Mouse (Mus musculus): ENCODE data around the gene Gm1043. TPM values are rescaled to one million over a fixed set of nuclear protein-coding genes. Genes with fewer than 3 reads are reported as not detected.
A peak's percentile ranks its signal among the peaks of the same experiment; 100 is the strongest.

The Gm1043 gene
- polyA plus RNA-seq (2012; rRNA removed), result 3.6 and 4.3 TPM in 2 replicates

GRCm38 (mm10) chr5:37085241-37085640, at the start of gene Gm1043:
TSS of gene Gm1043 (plus strand) at chr5:37085370.
- no peak for DNase-seq
- no peak within 1 kb of the TSS for H3K27ac ChIP-seq (ENCODE audit: control insufficient read depth, insufficient read depth, low read length)
- peaks cover 42% of the 10 kb centered on the region for H3K4me1 ChIP-seq (replicated peaks; ENCODE audit: control insufficient read depth, insufficient read depth, low read length)
- TF ChIP-seq CTCF (IDR thresholded peaks at IDR 0.05; ENCODE audit: borderline replicate concordance, control insufficient read depth, extremely low read depth, insufficient read depth, low read length, poor library complexity) (no peak), POLR2A (IDR thresholded peaks at IDR 0.05; ENCODE audit: control insufficient read depth, extremely low read depth, insufficient read depth, low read length, poor library complexity) (no peak)
- H3K27me3 ChIP-seq (ENCODE audit: control insufficient read depth, insufficient read depth, low read length), result no peaks in the 10 kb centered on the region
- peaks cover 28% of the 10 kb centered on the region for H3K36me3 ChIP-seq (ENCODE audit: control insufficient read depth, insufficient read depth, low read length)
- H3K4me3 ChIP-seq (ENCODE audit: control insufficient read depth, insufficient read depth, low read length), result no peak within 1 kb of the TSS
- WGBS, result 96% methylated on average over 16 of the region's 16 CpGs

DNA sequence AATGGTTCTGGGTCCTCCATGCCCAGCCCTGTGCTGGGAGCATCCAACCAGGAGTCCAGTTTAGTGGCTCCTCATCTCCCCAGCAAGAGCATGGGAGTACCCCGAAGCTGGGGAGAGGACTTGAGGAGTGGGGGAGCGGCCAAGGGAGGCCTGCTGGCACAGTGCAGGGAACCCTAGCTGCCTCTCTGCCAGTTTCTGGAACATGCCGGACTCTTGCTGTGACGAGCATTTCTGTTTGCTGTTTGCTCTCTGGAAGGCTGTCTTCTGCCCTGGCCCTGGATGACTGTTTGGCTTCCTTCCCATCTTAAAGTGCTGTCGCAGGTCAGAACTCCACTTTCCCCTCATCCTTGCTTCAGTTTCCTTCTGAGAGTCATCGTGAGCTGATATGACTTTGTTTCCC, 49.3 kb upstream of the Gm1043 start:
- WGBS, result 95% methylated on average over 6 of the region's 6 CpGs
- Histone ChIP-seq H3K27ac (ENCODE audit: control insufficient read depth, insufficient read depth, low read length) (no peak overlapping the region), H3K4me3 (ENCODE audit: control insufficient read depth, insufficient read depth, low read length) (no peak overlapping the region), H3K4me1 (replicated peaks; ENCODE audit: control insufficient read depth, insufficient read depth, low read length) (peaks cover 8% of the 10 kb centered on the region; the same call in 1 of the 2 replicates), H3K27me3 (ENCODE audit: control insufficient read depth, insufficient read depth, low read length) (no peaks in the 10 kb centered on the region), H3K36me3 (ENCODE audit: control insufficient read depth, insufficient read depth, low read length) (no peaks in the 10 kb centered on the region)
- TF ChIP-seq POLR2A (IDR thresholded peaks at IDR 0.05; ENCODE audit: control insufficient read depth, extremely low read depth, insufficient read depth, low read length, poor library complexity), result no peak
- no peak for TF ChIP-seq CTCF (IDR thresholded peaks at IDR 0.05; ENCODE audit: borderline replicate concordance, control insufficient read depth, extremely low read depth, insufficient read depth, low read length, poor library complexity)
- DNase-seq, result no peak

GRCm38 (mm10) chr5:37036884-37037283, 48.3 kb upstream of the Gm1043 start:
- peaks cover 15% of the 10 kb centered on the region for H3K4me1 ChIP-seq (replicated peaks; ENCODE audit: control insufficient read depth, insufficient read depth, low read length)
- DNase-seq, result no peak
- TF ChIP-seq CTCF (IDR thresholded peaks at IDR 0.05; ENCODE audit: borderline replicate concordance, control insufficient read depth, extremely low read depth, insufficient read depth, low read length, poor library complexity), result no peak
- TF ChIP-seq POLR2A (IDR thresholded peaks at IDR 0.05; ENCODE audit: control insufficient read depth, extremely low read depth, insufficient read depth, low read length, poor library complexity), result no peak
- 50% methylated on average over 3 of the region's 3 CpGs for WGBS
- no peaks in the 10 kb centered on the region for H3K27me3 ChIP-seq (ENCODE audit: control insufficient read depth, insufficient read depth, low read length)
- H3K36me3 ChIP-seq (ENCODE audit: control insufficient read depth, insufficient read depth, low read length), result no peaks in the 10 kb centered on the region
- H3K27ac ChIP-seq (ENCODE audit: control insufficient read depth, insufficient read depth, low read length), result no peak overlapping the region
- no peak overlapping the region for H3K4me3 ChIP-seq (ENCODE audit: control insufficient read depth, insufficient read depth, low read length)

- no peaks in the 10 kb centered on the region for H3K27me3 ChIP-seq (ENCODE audit: control insufficient read depth, insufficient read depth, low read length)
- no peak overlapping the region for H3K27ac ChIP-seq (ENCODE audit: control insufficient read depth, insufficient read depth, low read length)
- 82% methylated on average over 6 of the region's 6 CpGs for WGBS
- peaks cover 35% of the 10 kb centered on the region for H3K4me1 ChIP-seq (replicated peaks; ENCODE audit: control insufficient read depth, insufficient read depth, low read length)
- DNase-seq, result no peak
- H3K4me3 ChIP-seq (ENCODE audit: control insufficient read depth, insufficient read depth, low read length), result no peak overlapping the region
- H3K36me3 ChIP-seq (ENCODE audit: control insufficient read depth, insufficient read depth, low read length), result no peaks in the 10 kb centered on the region
- TF ChIP-seq POLR2A (IDR thresholded peaks at IDR 0.05; ENCODE audit: control insufficient read depth, extremely low read depth, insufficient read depth, low read length, poor library complexity) (no peak), CTCF (IDR thresholded peaks at IDR 0.05; ENCODE audit: borderline replicate concordance, control insufficient read depth, extremely low read depth, insufficient read depth, low read length, poor library complexity) (no peak)
These were observed 45.3 kb upstream of the Gm1043 start for GRCm38 (mm10) chr5:37039908-37040307.

GRCm38 (mm10) chr5:37040711-37041110, 44.5 kb upstream of the Gm1043 start:
- no peak overlapping the region for H3K27ac ChIP-seq (ENCODE audit: control insufficient read depth, insufficient read depth, low read length)
- H3K27me3 ChIP-seq (ENCODE audit: control insufficient read depth, insufficient read depth, low read length), result no peaks in the 10 kb centered on the region
- peaks cover 42% of the 10 kb centered on the region for H3K4me1 ChIP-seq (replicated peaks; ENCODE audit: control insufficient read depth, insufficient read depth, low read length)
- TF ChIP-seq CTCF (IDR thresholded peaks at IDR 0.05; ENCODE audit: borderline replicate concordance, control insufficient read depth, extremely low read depth, insufficient read depth, low read length, poor library complexity) (no peak), POLR2A (IDR thresholded peaks at IDR 0.05; ENCODE audit: control insufficient read depth, extremely low read depth, insufficient read depth, low read length, poor library complexity) (no peak)
- DNase-seq, result no peak
- WGBS, result 27% methylated on average over 9 of the region's 9 CpGs
- H3K36me3 ChIP-seq (ENCODE audit: control insufficient read depth, insufficient read depth, low read length), result no peaks in the 10 kb centered on the region
- H3K4me3 ChIP-seq (ENCODE audit: control insufficient read depth, insufficient read depth, low read length), result no peak overlapping the region

DNA sequence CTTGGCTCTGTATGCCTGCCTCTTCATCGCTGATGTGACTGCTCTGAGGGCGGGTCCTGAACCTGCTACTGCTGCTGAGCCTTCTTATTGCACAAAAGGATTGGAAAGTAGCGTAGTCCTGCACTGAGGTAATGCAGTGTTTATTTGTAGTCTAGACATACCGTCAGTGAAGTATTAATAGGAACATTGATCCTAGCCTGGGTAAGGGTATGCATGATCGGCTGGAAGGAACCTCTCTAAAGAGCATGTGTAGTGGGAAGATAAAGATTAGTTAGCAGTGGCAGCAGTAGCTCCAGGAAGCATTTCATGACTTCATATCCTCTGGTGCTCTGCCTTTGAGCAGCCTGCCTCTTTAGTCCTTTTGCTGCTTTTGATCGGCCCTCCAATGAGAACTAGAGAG, 43.5 kb upstream of the Gm1043 start:
- H3K4me1 ChIP-seq (replicated peaks; ENCODE audit: control insufficient read depth, insufficient read depth, low read length), result peaks cover 51% of the 10 kb centered on the region
- no peak overlapping the region for H3K4me3 ChIP-seq (ENCODE audit: control insufficient read depth, insufficient read depth, low read length)
- H3K27me3 ChIP-seq (ENCODE audit: control insufficient read depth, insufficient read depth, low read length), result no peaks in the 10 kb centered on the region
- peak overlapping the region; percentile 62; the same call in 1 of the 2 replicates for H3K27ac ChIP-seq (ENCODE audit: control insufficient read depth, insufficient read depth, low read length)
- WGBS, result 49% methylated on average over 6 of the region's 6 CpGs
- DNase-seq, result no peak
- no peak for TF ChIP-seq CTCF (IDR thresholded peaks at IDR 0.05; ENCODE audit: borderline replicate concordance, control insufficient read depth, extremely low read depth, insufficient read depth, low read length, poor library complexity)
- TF ChIP-seq POLR2A (IDR thresholded peaks at IDR 0.05; ENCODE audit: control insufficient read depth, extremely low read depth, insufficient read depth, low read length, poor library complexity), result no peak
- no peaks in the 10 kb centered on the region for H3K36me3 ChIP-seq (ENCODE audit: control insufficient read depth, insufficient read depth, low read length)

- no peak for TF ChIP-seq POLR2A (IDR thresholded peaks at IDR 0.05; ENCODE audit: control insufficient read depth, extremely low read depth, insufficient read depth, low read length, poor library complexity)
- TF ChIP-seq CTCF (IDR thresholded peaks at IDR 0.05; ENCODE audit: borderline replicate concordance, control insufficient read depth, extremely low read depth, insufficient read depth, low read length, poor library complexity), result no peak
- Histone ChIP-seq H3K4me3 (ENCODE audit: control insufficient read depth, insufficient read depth, low read length) (no peak overlapping the region), H3K36me3 (ENCODE audit: control insufficient read depth, insufficient read depth, low read length) (no peaks in the 10 kb centered on the region), H3K27me3 (ENCODE audit: control insufficient read depth, insufficient read depth, low read length) (no peaks in the 10 kb centered on the region), H3K27ac (ENCODE audit: control insufficient read depth, insufficient read depth, low read length) (no peak overlapping the region), H3K4me1 (replicated peaks; ENCODE audit: control insufficient read depth, insufficient read depth, low read length) (peaks cover 56% of the 10 kb centered on the region)
- DNase-seq, result no peak
- 95% methylated on average over 4 of the region's 4 CpGs for WGBS
These were observed 42.2 kb upstream of the Gm1043 start for GRCm38 (mm10) chr5:37042934-37043333.

All from thymus, adult 2 months (tissue).